Mouse (Mus musculus) CH12.LX (cell line): ENCODE measurements at regions not wholly inside any gene's neighbourhood (a gene's known extent, or its start where the extent isn't known, plus 50 kb on each side); places are given as distances from the start of the nearest gene placed in this dataset.

Experiments
- DNase-seq: peaks from one replicate; pipeline ENCODE4 v3.0.0-alpha.2; 2013; ENCODE audit errors: extremely low read depth
- H3K27ac ChIP-seq: 2 replicates; pipeline ENCODE4 v1.5.1; 2012; ENCODE audit warnings: low read depth, mild to moderate bottlenecking, control low read depth, moderate library complexity; ENCODE audit not compliant: insufficient read depth
- H3K27me3 ChIP-seq: replicated peaks from 2 replicates; pipeline ENCODE3; 2012; ENCODE audit warnings: inconsistent platforms
- H3K36me3 ChIP-seq, 2 experiments: replicated peaks in 1 of 2; 2 replicates each; pipeline versions ENCODE3 to v1.6.1; 2012; ENCODE audit warnings: inconsistent platforms in 1 of 2, low read length in 1 of 2, mild to moderate bottlenecking in 1 of 2, mixed read lengths in 1 of 2, moderate library complexity in 1 of 2; ENCODE audit not compliant: control insufficient read depth in 1 of 2, insufficient read depth in 1 of 2
- H3K4me1 ChIP-seq, 2 experiments: 2 replicates each; pipeline ENCODE4 v1.6.1; 2012; ENCODE audit warnings: inconsistent platforms in 1 of 2, moderate library complexity in 1 of 2; ENCODE audit not compliant: insufficient read depth in 2 of 2, control insufficient read depth in 1 of 2
- H3K4me2 ChIP-seq: 2 replicates; pipeline ENCODE4 v1.6.1; 2012; ENCODE audit warnings: low read depth, mild to moderate bottlenecking, control low read depth; ENCODE audit not compliant: poor library complexity, insufficient read depth, severe bottlenecking
- H3K4me3 ChIP-seq, 3 experiments: fragments of 150-350 bp in 1 of 3; sonication (generic) in 1 of 3; replicated peaks in 1 of 3; 2 replicates each; pipeline versions ENCODE3 to v1.5.1; 2011 to 2012; ENCODE audit warnings: low read depth in 2 of 3, low read length in 2 of 3, mild to moderate bottlenecking in 2 of 3, moderate library complexity in 2 of 3, control low read depth in 1 of 3, improper control_type of control experiment in 1 of 3, inconsistent platforms in 1 of 3, mixed read lengths in 1 of 3; ENCODE audit not compliant: poor library complexity in 1 of 3
- H3K79me2 ChIP-seq: replicated peaks from 2 replicates; pipeline ENCODE4 v1.6.1; 2012; ENCODE audit warnings: mild to moderate bottlenecking, moderate library complexity; ENCODE audit not compliant: control insufficient read depth, poor library complexity, insufficient read depth, severe bottlenecking; ENCODE audit errors: extremely low read depth
- H3K9ac ChIP-seq: 2 replicates; pipeline ENCODE4 v1.6.1; 2012; ENCODE audit warnings: low read depth, mild to moderate bottlenecking, control low read depth, moderate library complexity; ENCODE audit not compliant: insufficient read depth
- H3K9me3 ChIP-seq: replicated peaks from 2 replicates; pipeline ENCODE3; 2012; ENCODE audit warnings: low read length, inconsistent platforms, mixed read lengths
- BHLHE40 ChIP-seq: IDR thresholded peaks from 2 replicates; pipeline ENCODE4 v1.6.1; 2011; ENCODE audit warnings: mild to moderate bottlenecking, low read depth, low read length, improper control_type of control experiment
- CTCF ChIP-seq, 2 experiments: IDR thresholded peaks in 1 of 2; conservative IDR thresholded peaks in 1 of 2; 2 replicates each; pipeline ENCODE4 v1.5.1; 2011 to 2012; ENCODE audit warnings: low read depth in 2 of 2, low read length in 2 of 2, improper control_type of control experiment in 1 of 2, inconsistent platforms in 1 of 2, mild to moderate bottlenecking in 1 of 2, moderate library complexity in 1 of 2
- ETS1 ChIP-seq: conservative IDR thresholded peaks from 2 replicates; pipeline ENCODE4 v1.6.1; 2012; ENCODE audit warnings: low read depth, mild to moderate bottlenecking, inconsistent platforms, low read length, improper control_type of control experiment, moderate library complexity
- JUN ChIP-seq: IDR thresholded peaks from 2 replicates; pipeline ENCODE4 v1.6.1; 2011; ENCODE audit warnings: low read depth, mild to moderate bottlenecking, low read length, improper control_type of control experiment, moderate library complexity; ENCODE audit not compliant: insufficient read depth
- KAT2A ChIP-seq: IDR thresholded peaks from 2 replicates; pipeline ENCODE4 v1.6.1; 2012; ENCODE audit warnings: low read length, improper control_type of control experiment, inconsistent platforms; ENCODE audit not compliant: insufficient replicate concordance
- MEF2A ChIP-seq: IDR thresholded peaks from 2 replicates; pipeline ENCODE4 v1.6.1; 2014; ENCODE audit warnings: low read depth, mild to moderate bottlenecking, inconsistent platforms, low read length, improper control_type of control experiment, borderline replicate concordance
- MXI1 ChIP-seq: IDR thresholded peaks from 2 replicates; pipeline ENCODE4 v1.6.1; 2011; ENCODE audit warnings: mild to moderate bottlenecking, low read depth, low read length, improper control_type of control experiment
- MYC ChIP-seq: IDR thresholded peaks from 2 replicates; pipeline ENCODE4 v1.6.1; 2011; ENCODE audit warnings: low read depth, mild to moderate bottlenecking, improper control_type of control experiment, low read length
- NRF1 ChIP-seq: IDR thresholded peaks from 2 replicates; pipeline ENCODE4 v1.6.1; 2014; ENCODE audit warnings: low read depth, mild to moderate bottlenecking, inconsistent platforms, low read length, improper control_type of control experiment, moderate library complexity
- PAX5 ChIP-seq: IDR thresholded peaks from 2 replicates; pipeline ENCODE4 v1.6.1; 2012; ENCODE audit warnings: low read length, inconsistent platforms, mixed read lengths
- POLR2A ChIP-seq: IDR thresholded peaks from 2 replicates; pipeline ENCODE4 v1.6.1; 2011; ENCODE audit warnings: low read depth, mild to moderate bottlenecking, improper control_type of control experiment, low read length
- POLR2AphosphoS2 ChIP-seq: IDR thresholded peaks from 2 replicates; pipeline ENCODE4 v1.6.1; 2011; ENCODE audit warnings: low read depth, low read length, improper control_type of control experiment
- RAD21 ChIP-seq: IDR thresholded peaks from 2 replicates; pipeline ENCODE4 v1.6.1; 2011; ENCODE audit warnings: low read depth, mild to moderate bottlenecking, low read length, improper control_type of control experiment, moderate library complexity
- SMC3 ChIP-seq: IDR thresholded peaks from 2 replicates; pipeline ENCODE4 v1.6.1; 2011; ENCODE audit warnings: low read depth, low read length, improper control_type of control experiment
- TBP ChIP-seq: conservative IDR thresholded peaks from 2 replicates; pipeline ENCODE4 v1.6.1; 2011; ENCODE audit warnings: low read depth, low read length, improper control_type of control experiment
- UBTF ChIP-seq: IDR thresholded peaks from 2 replicates; pipeline ENCODE4 v1.6.1; 2012; ENCODE audit warnings: low read depth, mild to moderate bottlenecking, inconsistent platforms, low read length, improper control_type of control experiment, moderate library complexity
- USF2 ChIP-seq: conservative IDR thresholded peaks from 2 replicates; pipeline ENCODE4 v1.6.1; 2011; ENCODE audit warnings: low read depth, low read length, improper control_type of control experiment
- ZKSCAN1 ChIP-seq: IDR thresholded peaks from 2 replicates; pipeline ENCODE4 v1.6.1; 2012; ENCODE audit warnings: low read depth, inconsistent platforms, low read length, improper control_type of control experiment, borderline replicate concordance
- ZMIZ1 ChIP-seq: IDR thresholded peaks from 2 replicates; pipeline ENCODE4 v1.6.1; 2012; ENCODE audit warnings: low read depth, mild to moderate bottlenecking, inconsistent platforms, low read length, improper control_type of control experiment
- dilution Hi-C: fragments of 300-500 bp; cut with MboI; formaldehyde crosslinking; loops from 2 replicates; pipeline ENCODE4 v1.14.3; 2020; ENCODE audit warnings: low sequenced_read_pairs; ENCODE audit not compliant: extremely low pct_unique_long_range_greater_than_20kb, extremely low pct_ligation_motif_present
- in situ Hi-C: fragments of 300-500 bp; cut with MboI; formaldehyde crosslinking; loops from 3 replicates; pipeline ENCODE4 v1.14.3; 2019; ENCODE audit warnings: low sequenced_read_pairs, low pct_ligation_motif_present, low pct_unique_long_range_greater_than_20kb, mixed read lengths

DNA sequence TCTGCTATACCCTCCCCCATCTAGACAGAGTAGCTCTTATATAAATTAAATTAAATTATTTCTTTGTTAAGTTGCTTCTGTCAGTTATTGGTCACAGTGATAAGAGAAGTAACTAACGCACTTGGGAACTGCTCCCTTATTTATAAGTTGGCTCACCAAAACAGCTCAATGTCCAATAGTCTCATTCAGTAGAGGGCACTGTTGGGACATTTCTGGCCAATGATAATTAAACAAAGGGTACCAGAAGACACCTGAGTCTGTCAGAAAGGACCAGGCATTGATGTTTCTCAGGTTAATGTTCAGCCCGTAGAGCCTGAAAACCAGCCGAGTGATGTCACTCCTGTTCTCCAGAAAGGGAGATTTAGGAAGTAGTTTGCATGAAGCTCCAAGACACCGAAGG is 156.1 kb upstream of the Shisa6 start:
- dilution Hi-C loops (no loop called here), in situ Hi-C loops (no loop called here)
- H3K27me3 ChIP-seq: peaks cover 39% of the 10 kb centered on the region
- TF ChIP-seq UBTF (no peak), ZMIZ1 (no peak), KAT2A (no peak), POLR2A (no peak), ETS1 (no peak), SMC3 (peak; percentile 50), PAX5 (no peak), CTCF (conservative IDR thresholded peaks at IDR 0.05 in 1 of 2, IDR thresholded peaks at IDR 0.05 in 1 of 2; ENCODE audit: low read depth in 2 of 2, low read length in 2 of 2) (peak in 1 of 2 experiments; percentile 59; a peak in 2 of 4 replicates), ZKSCAN1 (no peak), USF2 (no peak), JUN (no peak), RAD21 (peak; percentile 53)
- no peak overlapping the region for H3K4me3 ChIP-seq
- H3K4me2 ChIP-seq: no peak overlapping the region
- H3K9me3 ChIP-seq: peaks cover 3% of the 10 kb centered on the region
- no peak overlapping the region for H3K27ac ChIP-seq
- H3K9ac ChIP-seq: no peak overlapping the region
- DNase-seq: peak; percentile 6
- H3K79me2 ChIP-seq: no peaks in the 10 kb centered on the region
- no peaks in the 10 kb centered on the region for H3K4me1 ChIP-seq
- no peaks in the 10 kb centered on the region for H3K36me3 ChIP-seq

DNA sequence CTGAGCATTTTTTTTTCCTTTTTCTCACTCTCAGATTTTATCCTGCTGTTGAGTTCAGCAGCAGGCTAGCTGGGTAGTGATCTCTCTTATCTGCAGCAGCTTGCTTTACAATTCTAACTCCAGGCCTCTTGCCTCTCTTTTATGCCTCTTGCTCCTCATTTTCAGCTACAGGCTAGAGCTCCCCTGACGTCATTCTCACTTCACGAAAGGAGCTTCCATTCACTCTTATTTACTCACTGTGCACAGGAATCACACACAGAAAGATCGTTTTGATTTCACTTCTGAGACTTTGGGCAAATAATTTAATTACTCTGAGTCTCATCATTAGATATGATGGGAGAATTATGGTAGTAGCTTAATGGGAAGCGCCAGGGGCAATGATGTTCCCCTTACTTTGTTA is 158.4 kb upstream of the Shisa6 start:
- H3K27ac ChIP-seq: no peak overlapping the region
- no peaks in the 10 kb centered on the region for H3K9me3 ChIP-seq
- TF ChIP-seq SMC3 (no peak), BHLHE40 (no peak), ZKSCAN1 (no peak), POLR2AphosphoS2 (no peak), NRF1 (no peak), MYC (no peak), MEF2A (no peak), MXI1 (no peak), TBP (no peak), JUN (no peak), ZMIZ1 (no peak)
- TF ChIP-seq, all 38 proteins: peak for 0
- no peak for DNase-seq
- H3K4me3 ChIP-seq: no peak overlapping the region
- no peak overlapping the region for H3K4me2 ChIP-seq
- no peaks in the 10 kb centered on the region for H3K79me2 ChIP-seq
- H3K4me1 ChIP-seq: no peaks in the 10 kb centered on the region
- H3K36me3 ChIP-seq: no peaks in the 10 kb centered on the region
- dilution Hi-C loops (no loop called here), in situ Hi-C loops (no loop called here)
- no peak overlapping the region for H3K9ac ChIP-seq
- peaks cover 34% of the 10 kb centered on the region for H3K27me3 ChIP-seq
